Mouse (Mus musculus) C2C12 (cell line): ENCODE measurements at regions not wholly inside any gene's neighbourhood (a gene's known extent, or its start where the extent isn't known, plus 50 kb on each side); places are given as distances from the start of the nearest gene placed in this dataset.

Experiments used
- H3K27me3 ChIP-seq: one replicate; pipeline ENCODE4 v1.6.1; 2011; ENCODE audit not compliant: control insufficient read depth, insufficient read depth, insufficient read length
- H3K36me3 ChIP-seq: one replicate; pipeline ENCODE4 v1.6.1; 2011; ENCODE audit not compliant: control insufficient read depth, insufficient read depth
- H3K4me3 ChIP-seq: one replicate; pipeline ENCODE4 v1.5.1; 2011; ENCODE audit warnings: mild to moderate bottlenecking, control low read depth; ENCODE audit not compliant: poor library complexity, insufficient read depth, severe bottlenecking
- H3K79me2 ChIP-seq: one replicate; pipeline ENCODE4 v1.6.1; 2011; ENCODE audit not compliant: control insufficient read depth, insufficient read depth
- H3K79me3 ChIP-seq: one replicate; pipeline ENCODE4 v1.6.1; 2011; ENCODE audit warnings: low read depth, control low read depth
- H3ac ChIP-seq: one replicate; pipeline ENCODE3; 2011; ENCODE audit warnings: low read depth; ENCODE audit not compliant: control insufficient read depth, insufficient read length
- CEBPB ChIP-seq: IDR thresholded peaks from one replicate; pipeline ENCODE4 v1.6.1; 2011; ENCODE audit warnings: low read depth, mild to moderate bottlenecking, control low read depth, moderate library complexity
- CTCF ChIP-seq: IDR thresholded peaks from one replicate; pipeline ENCODE4 v1.5.1; 2011; ENCODE audit not compliant: control insufficient read depth, insufficient read depth, insufficient read length
- FOSL1 ChIP-seq: IDR thresholded peaks from one replicate; pipeline ENCODE4 v1.8.0; 2011; ENCODE audit warnings: mild to moderate bottlenecking, low read length; ENCODE audit not compliant: poor library complexity, insufficient read depth, severe bottlenecking
- MAX ChIP-seq: IDR thresholded peaks from one replicate; pipeline ENCODE4 v1.6.1; 2011; ENCODE audit warnings: mild to moderate bottlenecking, control low read depth
- MYOD1 ChIP-seq: IDR thresholded peaks from one replicate; pipeline ENCODE4 v1.6.1; 2011; ENCODE audit warnings: low read depth; ENCODE audit not compliant: control insufficient read depth, insufficient read length
- MYOG ChIP-seq: IDR thresholded peaks from one replicate; pipeline ENCODE4 v1.6.1; 2011; ENCODE audit not compliant: control insufficient read depth, insufficient read length; ENCODE audit errors: extremely low read depth
- USF1 ChIP-seq: IDR thresholded peaks from one replicate; pipeline ENCODE4 v1.6.1; 2011; ENCODE audit warnings: low read depth, mild to moderate bottlenecking, control low read depth, moderate library complexity

DNA sequence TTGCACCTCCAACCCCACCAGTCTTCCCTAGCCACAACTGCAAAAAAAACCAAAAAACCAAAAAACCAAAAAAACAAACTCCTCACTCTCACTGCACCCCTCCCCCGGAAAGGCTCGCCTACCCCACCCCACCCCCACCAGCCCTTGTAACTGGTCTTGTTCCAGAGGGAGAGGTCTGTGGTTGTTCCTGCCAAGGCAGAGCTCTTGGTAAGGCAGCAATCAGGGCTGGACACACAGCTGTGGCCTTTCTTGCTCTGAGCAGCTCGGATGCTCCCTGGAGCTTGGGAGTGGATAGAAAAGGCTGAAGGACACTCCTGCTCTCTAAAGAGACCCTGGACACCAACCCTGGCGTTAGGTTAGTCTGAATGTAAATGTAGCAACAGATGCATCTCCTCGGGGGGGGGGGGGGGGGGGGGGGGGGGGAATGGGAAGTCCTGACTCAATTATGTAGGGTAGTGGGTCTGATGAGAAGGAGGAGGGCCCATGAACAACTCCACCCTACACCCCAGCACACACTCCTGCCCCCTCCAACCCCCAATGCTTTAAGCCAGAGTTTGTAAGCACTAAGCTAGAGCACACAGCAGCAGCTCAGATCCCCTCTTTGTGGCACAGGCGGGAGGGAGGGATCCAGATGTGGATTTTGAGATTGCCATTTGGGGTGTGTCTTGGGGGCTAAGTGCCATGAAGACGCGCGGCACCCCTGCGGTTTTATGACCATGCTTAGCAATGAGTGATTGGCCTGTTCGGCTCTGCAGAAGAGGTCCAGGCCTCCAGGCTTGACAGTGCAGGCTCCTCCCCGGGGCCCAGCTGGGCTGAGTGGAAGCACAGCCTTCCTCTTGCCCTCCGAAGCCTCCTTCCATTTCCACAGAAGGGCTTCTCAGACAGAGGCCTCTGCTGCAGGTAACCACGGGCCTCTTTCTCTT, 121.0 kb upstream of the Dynlrb2 start:
- no peak overlapping the region for H3K4me3 ChIP-seq
- H3K27me3 ChIP-seq = no peaks in the 10 kb centered on the region
- no peak for TF ChIP-seq MYOD1
- TF ChIP-seq MYOG = no peak
- no peak for TF ChIP-seq CEBPB
- no peak for TF ChIP-seq CTCF
- no peak for TF ChIP-seq USF1

DNA sequence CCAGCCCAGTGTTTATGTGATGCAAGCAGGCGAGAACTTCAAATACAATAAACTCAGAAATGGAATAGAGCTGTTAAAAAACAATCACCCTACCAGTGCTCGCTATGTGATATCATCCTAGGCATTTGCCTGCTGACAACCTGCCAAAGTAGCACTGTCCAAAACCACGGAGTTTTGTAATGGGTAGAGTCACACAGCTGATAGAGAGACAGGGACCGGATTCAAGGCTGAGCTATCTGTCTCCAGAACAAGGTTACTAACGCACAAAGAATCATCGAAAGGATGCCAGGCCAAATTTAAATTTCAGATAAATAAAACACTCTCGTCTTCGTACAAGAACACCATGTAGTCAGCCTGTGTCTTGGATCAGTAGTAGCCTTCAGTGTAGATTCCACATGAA, 121.7 kb upstream of the Dynlrb2 start:
- no peaks in the 10 kb centered on the region for H3K27me3 ChIP-seq
- H3K4me3 ChIP-seq = no peak overlapping the region
- no peaks in the 10 kb centered on the region for H3K36me3 ChIP-seq
- no peaks in the 10 kb centered on the region for H3K79me2 ChIP-seq
- no peaks in the 10 kb centered on the region for H3K79me3 ChIP-seq
- TF ChIP-seq USF1 (no peak), CTCF (no peak), MAX (no peak), MYOD1 (no peak)
- no peak overlapping the region for H3ac ChIP-seq

More for the DNA sequence above, 121.0 kb upstream of the Dynlrb2 start:
- Histone ChIP-seq H3ac (no peak overlapping the region), H3K36me3 (no peaks in the 10 kb centered on the region), H3K79me2 (no peaks in the 10 kb centered on the region), H3K79me3 (no peaks in the 10 kb centered on the region)

- TF ChIP-seq USF1 = no peak
- no peak for TF ChIP-seq MAX
- TF ChIP-seq CTCF = no peak
- no peak for TF ChIP-seq MYOD1
- TF ChIP-seq MYOG = no peak
- no peak for TF ChIP-seq CEBPB
- TF ChIP-seq FOSL1 = no peak
- H3ac ChIP-seq = no peak overlapping the region
- H3K27me3 ChIP-seq = no peaks in the 10 kb centered on the region
- H3K79me3 ChIP-seq = no peaks in the 10 kb centered on the region
- no peak overlapping the region for H3K4me3 ChIP-seq
- H3K79me2 ChIP-seq = no peaks in the 10 kb centered on the region
- no peaks in the 10 kb centered on the region for H3K36me3 ChIP-seq
Measured at GRCm38 (mm10) chr8:116380601-116381000, 124.2 kb upstream of the Dynlrb2 start.

DNA sequence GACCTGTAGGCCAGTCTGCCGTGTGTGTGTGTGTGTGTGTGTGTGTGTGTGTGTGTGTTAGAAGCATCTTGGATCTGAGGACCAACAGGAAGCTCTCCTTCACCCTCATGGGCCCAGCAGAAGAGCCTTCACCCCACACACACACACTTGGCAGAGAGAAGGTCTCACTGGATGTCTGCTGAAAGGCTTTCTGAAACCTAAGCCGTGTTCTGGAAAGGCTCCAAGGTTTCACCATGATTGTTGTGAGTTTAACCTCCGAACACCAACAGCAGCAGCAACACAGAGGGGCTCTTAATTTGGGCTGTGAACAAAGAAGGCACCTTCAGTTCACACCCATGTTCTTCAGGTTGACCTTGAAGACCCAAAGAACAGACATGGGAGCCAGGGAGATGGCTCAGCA, 124.9 kb upstream of the Dynlrb2 start:
- Histone ChIP-seq H3K36me3 (no peaks in the 10 kb centered on the region), H3K4me3 (no peak overlapping the region), H3ac (no peak overlapping the region), H3K79me2 (no peaks in the 10 kb centered on the region), H3K27me3 (no peaks in the 10 kb centered on the region), H3K79me3 (no peaks in the 10 kb centered on the region)
- TF ChIP-seq USF1 = no peak
- no peak for TF ChIP-seq MYOG
- TF ChIP-seq MAX = no peak
- no peak for TF ChIP-seq FOSL1
- TF ChIP-seq CEBPB = no peak
- no peak for TF ChIP-seq MYOD1
- TF ChIP-seq CTCF = no peak

GRCm38 (mm10) chr8:116375758-116376157, 129.0 kb upstream of the Dynlrb2 start:
- H3K79me2 ChIP-seq = no peaks in the 10 kb centered on the region
- H3K27me3 ChIP-seq = no peaks in the 10 kb centered on the region
- no peak overlapping the region for H3K4me3 ChIP-seq
- H3K79me3 ChIP-seq = no peaks in the 10 kb centered on the region
- TF ChIP-seq FOSL1 = no peak
- no peak for TF ChIP-seq MYOD1
- no peak for TF ChIP-seq CEBPB
- no peak for TF ChIP-seq CTCF
- H3ac ChIP-seq = no peak overlapping the region
- no peaks in the 10 kb centered on the region for H3K36me3 ChIP-seq

DNA sequence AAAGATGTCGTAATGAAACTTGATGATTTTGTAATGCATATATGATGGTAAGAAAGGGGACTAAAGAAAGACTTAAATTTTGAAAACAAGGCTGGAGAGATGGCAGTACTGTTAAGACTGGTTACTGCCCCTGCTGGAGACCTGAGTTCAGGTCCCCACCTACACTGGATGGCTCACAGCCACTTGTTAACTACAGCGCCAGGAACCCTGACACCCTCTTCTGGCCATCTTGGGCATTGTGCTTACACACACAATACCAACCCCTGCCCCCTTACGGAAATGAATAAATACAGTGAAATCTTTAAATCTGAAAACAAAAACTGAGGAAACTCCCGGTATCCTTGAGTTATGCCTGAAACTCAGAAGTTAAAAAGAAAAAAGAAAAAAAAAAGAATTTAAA, 131.7 kb upstream of the Dynlrb2 start:
- H3K79me2 ChIP-seq = no peaks in the 10 kb centered on the region
- no peaks in the 10 kb centered on the region for H3K27me3 ChIP-seq
- no peak overlapping the region for H3ac ChIP-seq
- no peaks in the 10 kb centered on the region for H3K36me3 ChIP-seq
- no peak overlapping the region for H3K4me3 ChIP-seq
- no peak for TF ChIP-seq CEBPB
- no peak for TF ChIP-seq FOSL1
- no peaks in the 10 kb centered on the region for H3K79me3 ChIP-seq
